Mouse (Mus musculus) midbrain, embryonic 14.5 days (tissue): ENCODE data around the gene Arl1. TPM values are rescaled to one million over a fixed set of nuclear protein-coding genes. Genes with fewer than 3 reads are reported as not detected.
A peak's percentile ranks its signal among the peaks of the same experiment; 100 is the strongest.
"Not testable (repeated sequence)": the region's sequence is repeated elsewhere in the genome, so short reads cannot be mapped to it uniquely, and the experiment has no call there.

ENCODE experiments used
- ATAC-seq: fragments of 200-750 bp; cut with Nextera tagmentation; 2 replicates; pipeline ENCODE4 v1.8.0; 2017; ENCODE audit warnings: moderate number of reproducible peaks, moderate library complexity; ENCODE audit not compliant: low FRiP score, low TSS enrichment
- DNase-seq: peaks from one replicate; pipeline ENCODE4 v3.0.0-alpha.2; 2015
- H3K27ac ChIP-seq: fragments of 300-500 bp; sonication (generic); replicated peaks from 2 replicates; pipeline ENCODE4 v1.5.1; 2014; ENCODE audit warnings: mild to moderate bottlenecking, low read depth, low read length, moderate library complexity
- H3K27me3 ChIP-seq: fragments of 300-500 bp; sonication (generic); 2 replicates; pipeline ENCODE4 v1.6.1; 2014; ENCODE audit warnings: low read length, control low read depth, mixed read lengths; ENCODE audit not compliant: control insufficient read depth, insufficient read depth
- H3K36me3 ChIP-seq: fragments of 300-500 bp; sonication (generic); 2 replicates; pipeline ENCODE4 v1.6.1; 2014; ENCODE audit warnings: low read length, control low read depth; ENCODE audit not compliant: control insufficient read depth, insufficient read depth
- H3K4me1 ChIP-seq: fragments of 300-500 bp; sonication (generic); 2 replicates; pipeline ENCODE4 v1.6.1; 2014; ENCODE audit warnings: mild to moderate bottlenecking, antibody characterized with exemption, low read length, control low read depth; ENCODE audit not compliant: control insufficient read depth, insufficient read depth
- H3K4me2 ChIP-seq: fragments of 300-500 bp; sonication (generic); 2 replicates; pipeline ENCODE4 v1.6.1; 2014; ENCODE audit warnings: mild to moderate bottlenecking, low read length, moderate library complexity
- H3K4me3 ChIP-seq: fragments of 300-500 bp; sonication (generic); replicated peaks from 2 replicates; pipeline ENCODE4 v1.5.1; 2014; ENCODE audit warnings: low read depth, low read length
- H3K9ac ChIP-seq: fragments of 300-500 bp; sonication (generic); replicated peaks from 2 replicates; pipeline ENCODE4 v1.6.1; 2014; ENCODE audit warnings: mild to moderate bottlenecking, low read length, moderate library complexity
- H3K9me3 ChIP-seq: fragments of 300-500 bp; sonication (generic); 2 replicates; pipeline ENCODE4 v1.6.1; 2016; ENCODE audit warnings: low read length, control low read depth, mixed read lengths; ENCODE audit not compliant: control insufficient read depth
- WGBS: fragments of 180-500 bp; shearing (Covaris S2); extraction: QIAGEN DNeasy Blood & Tissue Kit; methylation state at CpG from one replicate; pipeline ENCODE4 v1.1.7; 2014; 5-methylcytosine and 5-hydroxymethylcytosine counted together
- polyA plus RNA-seq: library from polyadenylated mRNA; unstranded; fragments of >200 nt; fragmentation: Nextera tagmentation; extraction: Ambion mirVana; gene quantifications from 2 replicates; pipeline ENCODE4 v1.2.1, GENCODE M21; 2014

Gene Arl1
- polyA plus RNA-seq, 1 experiment from 2014 or later: 153 TPM

DNA sequence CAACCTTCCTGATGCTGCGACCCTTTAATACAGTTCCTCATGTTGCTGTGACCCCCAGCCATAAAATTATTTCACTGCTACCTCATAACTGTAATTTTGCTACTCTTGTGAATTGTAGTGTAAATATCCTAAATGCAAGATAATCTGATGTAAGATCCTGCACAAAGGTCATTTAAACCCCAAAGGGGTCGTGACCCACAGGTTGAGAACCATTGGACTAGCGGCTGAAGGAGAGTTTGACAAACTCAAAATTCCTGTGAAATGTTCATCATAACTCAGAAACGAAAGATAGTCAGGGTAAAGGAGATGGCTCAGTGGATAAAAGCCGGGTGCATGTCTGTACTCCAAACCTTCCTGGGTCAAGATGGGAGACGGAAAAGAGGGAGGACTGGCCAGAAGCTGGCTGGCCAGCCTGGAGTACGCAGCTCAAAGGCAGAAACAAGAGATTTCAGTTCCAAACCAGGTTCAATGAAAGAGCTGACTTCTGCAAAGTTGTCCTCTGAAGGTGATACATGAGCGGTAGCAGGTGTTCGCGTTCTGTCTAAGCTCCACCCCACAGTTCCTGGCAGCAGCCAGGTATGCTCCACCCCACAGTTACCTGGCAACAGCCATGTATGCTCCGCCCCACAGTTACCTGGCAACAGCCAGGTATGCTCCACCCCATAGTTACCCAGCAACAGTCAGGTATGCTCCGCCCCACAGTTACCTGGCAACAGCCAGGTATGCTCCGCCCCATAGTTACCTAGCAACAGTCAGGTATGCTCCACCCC lies 13.5 kb upstream of the Arl1 start:
- H3K36me3 ChIP-seq: no peaks in the 10 kb centered on the region
- no peak for ATAC-seq
- WGBS: 65% methylated on average over 13 of the region's 13 CpGs

DNA sequence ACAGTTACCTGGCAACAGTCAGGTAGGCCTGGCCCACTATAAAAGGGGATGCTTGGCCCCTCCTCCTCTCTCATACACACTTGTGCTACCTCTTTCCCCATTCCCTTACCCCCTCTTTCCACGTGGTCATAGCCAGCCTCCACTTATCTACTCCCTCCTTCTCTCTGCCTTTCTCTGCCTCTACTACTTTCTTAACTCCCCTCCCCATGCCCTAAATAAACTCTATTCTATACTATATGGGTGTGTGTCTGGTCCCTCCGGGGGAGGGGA lies 13.0 kb upstream of the Arl1 start:
- no peaks in the 10 kb centered on the region for H3K9me3 ChIP-seq
- H3K36me3 ChIP-seq: no peaks in the 10 kb centered on the region
- ATAC-seq (no peak), DNase-seq (no peak)
- H3K9ac ChIP-seq: no peak overlapping the region
- no peak overlapping the region for H3K4me2 ChIP-seq
- H3K27me3 ChIP-seq: no peaks in the 10 kb centered on the region
- H3K4me1 ChIP-seq: no peaks in the 10 kb centered on the region
- H3K27ac ChIP-seq: no peak overlapping the region
- 52% methylated on average over 2 of the region's 2 CpGs for WGBS
- no peak overlapping the region for H3K4me3 ChIP-seq

More for the DNA sequence above, 13.5 kb upstream of the Arl1 start:
- H3K4me3 ChIP-seq: no peak overlapping the region
- H3K9me3 ChIP-seq: no peaks in the 10 kb centered on the region
- H3K27me3 ChIP-seq: no peaks in the 10 kb centered on the region
- H3K9ac ChIP-seq: no peak overlapping the region
- H3K4me1 ChIP-seq: no peaks in the 10 kb centered on the region
- H3K27ac ChIP-seq: no peak overlapping the region
- no peak for DNase-seq
- H3K4me2 ChIP-seq: no peak overlapping the region

GRCm38 (mm10) chr10:88719618-88720017 lies 11.0 kb upstream of the Arl1 start:
- no peaks in the 10 kb centered on the region for H3K4me1 ChIP-seq
- H3K4me3 ChIP-seq: no peak overlapping the region
- ATAC-seq (no peak), DNase-seq (no peak)
- no peaks in the 10 kb centered on the region for H3K36me3 ChIP-seq
- no peaks in the 10 kb centered on the region for H3K9me3 ChIP-seq
- H3K27ac ChIP-seq: no peak overlapping the region
- WGBS: 88% methylated on average over 1 of the region's 1 CpGs
- no peaks in the 10 kb centered on the region for H3K27me3 ChIP-seq
- no peak overlapping the region for H3K9ac ChIP-seq
- H3K4me2 ChIP-seq: no peak overlapping the region

- Histone ChIP-seq H3K27ac (no peak overlapping the region), H3K4me3 (no peak overlapping the region), H3K9me3 (no peaks in the 10 kb centered on the region), H3K9ac (no peak overlapping the region), H3K27me3 (no peaks in the 10 kb centered on the region), H3K4me2 (no peak overlapping the region), H3K4me1 (peaks cover 2% of the 10 kb centered on the region; the same call in 1 of the 2 replicates), H3K36me3 (no peaks in the 10 kb centered on the region)
- ATAC-seq: no peak
- DNase-seq: peak; percentile 62
- 60% methylated on average over 2 of the region's 2 CpGs for WGBS
Observed at GRCm38 (mm10) chr10:88725343-88725742, 5.3 kb upstream of the Arl1 start.

- Histone ChIP-seq H3K4me3 (no peak overlapping the region), H3K4me1 (peaks cover 8% of the 10 kb centered on the region; the same call in 1 of the 2 replicates), H3K9me3 (no peaks in the 10 kb centered on the region), H3K4me2 (no peak overlapping the region), H3K27ac (no peak overlapping the region), H3K36me3 (no peaks in the 10 kb centered on the region), H3K27me3 (no peaks in the 10 kb centered on the region), H3K9ac (no peak overlapping the region)
- no peak for ATAC-seq
- WGBS: 28% methylated on average over 1 of the region's 1 CpGs
- DNase-seq: peak; percentile 78
Observed at GRCm38 (mm10) chr10:88727128-88727527, 3.5 kb upstream of the Arl1 start.

DNA sequence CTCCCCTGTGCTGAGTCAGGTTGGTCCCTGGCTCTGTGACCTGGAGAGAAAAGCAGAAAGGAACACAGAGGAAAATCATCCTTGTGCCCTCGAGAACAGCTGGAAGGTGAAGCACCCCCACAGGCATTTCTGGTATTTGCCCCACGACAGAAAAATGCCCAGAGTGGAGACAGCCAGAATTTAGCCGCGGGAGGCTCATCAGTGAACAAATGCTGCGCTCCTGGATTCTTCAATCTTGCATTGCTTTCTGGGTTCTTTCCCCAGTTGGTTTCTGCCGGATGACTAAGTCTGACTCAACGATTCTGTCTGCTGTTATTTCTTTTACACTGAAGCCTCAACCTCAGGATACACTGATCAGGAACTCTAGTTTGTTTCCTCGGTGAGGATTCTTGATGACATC lies 2.5 kb upstream of the Arl1 start:
- H3K27me3 ChIP-seq: no peaks in the 10 kb centered on the region
- H3K4me1 ChIP-seq: peaks cover 12% of the 10 kb centered on the region; the same call in 1 of the 2 replicates
- 79% methylated on average over 8 of the region's 8 CpGs for WGBS
- H3K4me3 ChIP-seq: no peak overlapping the region
- no peaks in the 10 kb centered on the region for H3K9me3 ChIP-seq
- no peak overlapping the region for H3K27ac ChIP-seq
- ATAC-seq: no peak
- H3K9ac ChIP-seq: no peak overlapping the region
- no peaks in the 10 kb centered on the region for H3K36me3 ChIP-seq
- no peak for DNase-seq
- H3K4me2 ChIP-seq: no peak overlapping the region

GRCm38 (mm10) chr10:88731496-88732308 lies 1.0 kb downstream of the Arl1 start:
- H3K4me3 ChIP-seq: peak overlapping the region; percentile 93
- H3K4me1 ChIP-seq: peaks cover 12% of the 10 kb centered on the region; the same call in 1 of the 2 replicates
- 0 out of 2 replicates have a peak, but pooled peaks cover 8% of the 10 kb centered on the region for H3K36me3 ChIP-seq
- ATAC-seq (peak; percentile 31; the same call in 1 of the 2 replicates), DNase-seq (no peak)
- no peaks in the 10 kb centered on the region for H3K27me3 ChIP-seq
- H3K4me2 ChIP-seq: peak overlapping the region; percentile 93
- peak overlapping the region; percentile 88 for H3K9ac ChIP-seq
- no peaks in the 10 kb centered on the region for H3K9me3 ChIP-seq
- 2% methylated on average over 61 of the region's 61 CpGs for WGBS
- H3K27ac ChIP-seq: peak overlapping the region; percentile 70

DNA sequence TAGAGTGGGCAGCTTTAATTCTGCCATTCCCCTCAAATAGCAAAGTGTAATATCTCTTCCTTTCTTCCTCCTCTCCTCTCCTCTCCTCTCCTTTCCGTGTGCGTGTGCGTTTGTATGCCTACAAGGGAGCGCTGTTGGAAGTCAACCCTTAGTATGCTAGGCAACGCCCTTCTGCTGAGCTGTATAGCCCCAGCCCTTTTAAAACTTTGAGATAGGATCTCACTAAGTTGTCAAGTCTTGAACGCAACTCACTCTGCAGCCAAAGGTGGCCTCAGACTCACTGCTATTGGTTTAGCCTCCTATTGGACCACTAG lies 1.6 kb downstream of the Arl1 start:
- no peak for ATAC-seq
- 16% methylated on average over 6 of the region's 6 CpGs for WGBS
- Histone ChIP-seq H3K27me3 (no peaks in the 10 kb centered on the region), H3K4me2 (peak overlapping the region; percentile 93), H3K4me3 (peak overlapping the region; percentile 93), H3K4me1 (peaks cover 12% of the 10 kb centered on the region; the same call in 1 of the 2 replicates), H3K9me3 (no peaks in the 10 kb centered on the region), H3K36me3 (peaks cover 13% of the 10 kb centered on the region; the same call in 1 of the 2 replicates), H3K27ac (no peak overlapping the region), H3K9ac (peak overlapping the region; percentile 88)
- DNase-seq: no peak

GRCm38 (mm10) chr10:88739074-88739473 lies 8.4 kb downstream of the Arl1 start:
- H3K4me2 ChIP-seq, ATAC-seq, H3K9ac ChIP-seq, H3K4me3 ChIP-seq, DNase-seq, H3K27me3 ChIP-seq, H3K9me3 ChIP-seq, H3K4me1 ChIP-seq, H3K27ac ChIP-seq: not testable (repeated sequence)
- H3K36me3 ChIP-seq: peaks cover 59% of the 10 kb centered on the region
- WGBS: 97% methylated on average over 8 of the region's 8 CpGs
